Mouse (Mus musculus) bone marrow, adult 2 months (tissue): ENCODE results near the gene Tbc1d7.

Experiments
- CTCF ChIP-seq: fragments of 200-500 bp; IDR thresholded peaks from 2 replicates; pipeline ENCODE4 v1.5.1; 2011; ENCODE audit warnings: low read length, control low read depth; ENCODE audit not compliant: control insufficient read depth, insufficient read depth
- POLR2A ChIP-seq: fragments of 200-500 bp; IDR thresholded peaks from 2 replicates; pipeline ENCODE4 v1.6.1; 2011; ENCODE audit warnings: low read depth, mild to moderate bottlenecking, control low read depth, low read length, borderline replicate concordance; ENCODE audit not compliant: control insufficient read depth

GRCm38 (mm10) chr13:43134468-43134867, 36.8 kb downstream of the Tbc1d7 start:
- TF ChIP-seq CTCF (no peak), POLR2A (no peak)
